Mouse (Mus musculus) CH12.LX (cell line): ENCODE results near the gene Gas2.

Experiments used
- CTCF ChIP-seq, 2 experiments: IDR thresholded peaks in 1 of 2; conservative IDR thresholded peaks in 1 of 2; 2 replicates each; pipeline ENCODE4 v1.5.1; 2011 to 2012; ENCODE audit warnings: low read depth in 2 of 2, low read length in 2 of 2, improper control_type of control experiment in 1 of 2, inconsistent platforms in 1 of 2, mild to moderate bottlenecking in 1 of 2, moderate library complexity in 1 of 2
- E2F4 ChIP-seq: IDR thresholded peaks from 2 replicates; pipeline ENCODE4 v1.6.1; 2011; ENCODE audit warnings: low read depth, low read length, improper control_type of control experiment; ENCODE audit not compliant: insufficient replicate concordance
- MEF2A ChIP-seq: IDR thresholded peaks from 2 replicates; pipeline ENCODE4 v1.6.1; 2014; ENCODE audit warnings: low read depth, mild to moderate bottlenecking, inconsistent platforms, low read length, improper control_type of control experiment, borderline replicate concordance

GRCm38 (mm10) chr7:51819891-51820290 is 41.9 kb upstream of the Gas2 start:
- TF ChIP-seq CTCF (conservative IDR thresholded peaks at IDR 0.05 in 1 of 2, IDR thresholded peaks at IDR 0.05 in 1 of 2; ENCODE audit: low read depth in 2 of 2, low read length in 2 of 2) = no peak
- TF ChIP-seq E2F4 = no peak
- TF ChIP-seq MEF2A = no peak
